Mouse (Mus musculus) heart, adult 2 months (tissue): Measurements from ENCODE around the gene Rif1.

Source experiments
- CTCF ChIP-seq: fragments of 200-600 bp; IDR thresholded peaks from 2 replicates; pipeline ENCODE4 v1.8.1; 2022; ENCODE audit warnings: antibody characterized with exemption, mild to moderate bottlenecking, moderate library complexity
- EP300 ChIP-seq: fragments of 200-500 bp; IDR thresholded peaks from 2 replicates; pipeline ENCODE4 v1.6.1; 2011; ENCODE audit warnings: low read depth, low read length, control low read depth; ENCODE audit not compliant: insufficient read depth
- POLR2A ChIP-seq: fragments of 200-500 bp; IDR thresholded peaks from 2 replicates; pipeline ENCODE4 v1.6.1; 2011; ENCODE audit warnings: mild to moderate bottlenecking, low read depth, low read length, control low read depth; ENCODE audit not compliant: insufficient read depth

- TF ChIP-seq POLR2A: no peak
- TF ChIP-seq CTCF: no peak
- no peak for TF ChIP-seq EP300
Measured at GRCm38 (mm10) chr2:52053502-52053901, 19.1 kb upstream of the Rif1 start.
